Mouse (Mus musculus): ENCODE measurements around the gene Fam161b.

Fam161b gene

DNA sequence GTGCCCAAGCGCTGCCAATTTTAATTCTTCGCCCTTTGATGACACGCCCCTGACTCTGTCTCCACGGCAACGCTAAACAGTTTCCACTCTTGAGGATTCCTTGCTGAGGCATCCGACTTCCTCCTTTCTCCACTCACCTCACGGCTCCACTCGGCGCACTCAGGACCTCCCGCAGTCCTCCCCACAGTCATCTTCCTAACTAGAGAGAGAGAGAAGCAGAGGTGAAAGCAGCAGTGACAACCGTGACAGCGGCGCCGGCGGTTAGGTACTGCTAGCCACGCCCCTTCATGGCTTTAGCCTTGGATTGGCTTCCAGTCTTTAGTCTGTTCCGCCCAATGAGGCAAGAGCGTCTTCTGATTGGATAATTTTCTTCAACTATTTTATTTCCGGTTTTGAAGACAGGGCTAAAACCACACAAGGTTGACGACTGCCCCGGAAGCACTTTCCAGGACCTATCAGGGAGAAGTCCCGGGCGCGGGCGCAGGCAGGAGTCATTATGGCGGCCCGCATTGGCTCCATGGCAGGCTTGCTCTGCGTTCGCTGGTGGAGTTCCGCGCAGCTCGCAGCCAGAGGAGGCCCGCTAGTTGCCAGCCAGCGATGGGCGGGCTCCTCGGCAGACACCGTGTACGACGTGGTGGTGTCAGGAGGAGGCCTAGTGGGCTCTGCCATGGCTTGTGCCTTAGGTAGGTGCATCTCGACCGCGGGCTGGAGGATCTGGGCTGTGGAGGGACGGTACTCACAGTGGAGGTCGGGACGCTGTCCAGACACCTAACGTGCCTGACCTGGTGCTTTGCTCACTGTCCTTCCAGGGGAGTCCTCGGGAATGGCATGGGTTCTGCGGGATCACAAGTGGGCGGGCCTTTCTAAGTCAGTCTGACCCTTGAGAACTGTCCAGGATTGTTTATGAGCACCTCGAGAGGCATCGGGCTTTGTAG, at the start of gene Fam161b, which contains the start of gene Coq6:
Fam161b (minus strand) TSS at position 279 of the 935 bp plus-strand sequence.
Coq6 (plus strand) TSS at position 103 of the 935 bp plus-strand sequence.
- ATAC-seq (ENCODE audit: low TSS enrichment): peak; percentile 98

- peak; percentile 95 for ATAC-seq (ENCODE audit: low TSS enrichment)
Observed at GRCm38 (mm10) chr12:84408819-84409507, 47.3 kb upstream of the Fam161b start, which contains the start of the genes Entpd5 and Bbof1. TSS of gene Entpd5 (minus strand) at chr12:84409029. TSS of gene Bbof1 (plus strand) at chr12:84409071.

DNA sequence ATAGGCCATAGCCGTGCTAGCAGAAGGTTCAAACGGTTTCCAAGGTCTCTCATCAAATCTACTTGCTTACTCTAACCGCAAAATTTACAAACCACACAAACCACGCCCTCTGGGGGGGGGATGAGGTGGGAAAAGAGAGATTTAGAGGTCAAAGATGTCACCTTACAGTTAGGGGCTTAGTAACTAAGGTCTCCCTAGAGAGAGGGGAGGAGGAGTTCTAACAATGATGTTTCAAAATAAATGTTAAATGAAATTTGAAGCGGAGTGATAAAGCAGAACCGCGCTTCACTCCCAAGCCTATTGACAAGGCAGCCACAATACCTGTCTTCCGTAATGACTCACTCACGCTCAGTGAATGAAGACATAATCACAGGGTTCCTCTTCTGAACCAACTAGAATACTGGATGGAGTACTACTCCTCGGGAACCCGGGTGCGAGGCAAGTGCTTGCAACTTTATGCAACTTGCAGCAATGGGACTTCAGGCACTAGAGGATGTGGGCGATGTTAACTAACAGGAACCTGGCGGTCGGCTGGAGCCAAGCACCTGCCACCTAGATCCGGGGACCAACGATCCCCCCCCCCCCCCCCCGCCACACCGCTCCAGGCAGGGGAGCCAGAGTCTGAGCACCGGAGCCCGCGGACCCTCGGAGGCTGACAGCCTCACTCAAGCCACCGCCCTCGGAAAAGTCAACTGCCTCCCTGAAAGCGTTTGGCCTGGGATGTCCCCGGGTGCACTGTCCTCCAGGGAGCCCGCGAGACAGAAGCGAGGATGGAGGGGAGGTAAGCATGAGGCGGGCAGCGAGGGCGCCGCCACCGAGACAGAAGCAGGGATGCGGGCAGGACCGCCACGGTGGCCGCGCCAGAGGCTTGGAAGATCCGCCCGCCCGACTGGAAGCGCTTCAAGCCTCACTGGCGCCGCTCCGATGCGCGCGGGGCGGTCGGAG, 46.5 kb upstream of the Fam161b start:
- ATAC-seq (ENCODE audit: low TSS enrichment): peak; percentile 72

DNA sequence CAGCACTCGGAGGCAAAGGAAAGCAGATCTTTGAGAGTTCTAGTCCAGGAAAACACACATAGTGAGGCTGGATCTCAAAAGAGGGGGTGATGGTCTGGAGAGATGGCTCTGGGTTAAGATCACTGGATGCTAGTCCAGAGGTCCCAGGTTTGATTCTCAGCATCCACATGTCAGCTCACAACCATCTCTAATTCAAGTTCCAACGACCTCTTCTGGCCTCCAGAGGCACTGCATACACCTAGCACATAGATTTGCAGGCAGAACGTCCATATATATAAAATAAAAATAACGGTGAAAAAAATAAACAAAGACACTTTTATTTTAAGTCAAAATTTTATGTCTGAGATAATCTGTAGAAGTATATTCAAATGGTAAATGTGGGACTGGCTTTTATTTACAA, 45.6 kb upstream of the Fam161b start:
- no peak for ATAC-seq (ENCODE audit: low TSS enrichment)

- no peak for ATAC-seq (ENCODE audit: low TSS enrichment)
Observed at GRCm38 (mm10) chr12:84404541-84404940, 42.9 kb upstream of the Fam161b start.

DNA sequence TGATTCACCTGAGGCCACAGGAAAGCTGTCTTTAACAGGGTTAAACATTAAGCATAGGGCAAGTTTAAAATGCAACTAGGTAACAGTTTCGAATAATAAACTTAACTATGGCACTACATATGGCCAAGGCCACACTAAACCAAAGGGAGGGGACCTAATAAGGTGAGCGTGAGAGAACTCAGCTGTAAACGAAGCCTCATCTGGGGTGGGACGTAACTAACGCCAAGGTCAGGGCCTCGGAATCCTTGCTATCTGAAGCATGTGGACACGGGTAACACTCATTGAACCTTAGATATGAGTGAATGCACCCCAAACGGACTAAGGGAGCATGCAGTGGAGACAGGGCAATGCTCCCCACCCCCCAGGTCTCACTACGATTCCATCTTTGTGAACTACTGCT, 41.3 kb upstream of the Fam161b start:
- no peak for ATAC-seq (ENCODE audit: low TSS enrichment)

DNA sequence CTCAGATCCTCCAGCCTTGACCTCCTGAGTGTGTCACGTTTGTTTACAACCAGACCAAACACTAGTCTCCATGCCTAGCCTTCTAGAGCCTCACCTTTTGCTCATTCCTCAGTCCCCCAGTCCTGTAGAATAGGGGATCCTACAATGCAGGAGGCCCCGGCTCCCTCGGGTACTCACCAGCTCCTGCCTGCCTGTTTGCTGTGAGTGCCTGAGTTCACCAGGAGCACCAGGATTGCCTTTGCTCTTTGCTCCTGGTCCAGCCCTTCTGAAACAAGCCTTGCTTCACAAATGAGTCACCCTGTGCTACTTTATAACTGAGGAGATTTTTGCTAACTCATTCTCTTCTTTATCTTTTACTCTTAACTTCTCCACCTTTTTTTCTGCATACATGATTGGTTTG, 39.0 kb upstream of the Fam161b start:
- ATAC-seq (ENCODE audit: low TSS enrichment): no peak

GRCm38 (mm10) chr12:84400068-84400467, 38.4 kb upstream of the Fam161b start:
- ATAC-seq (ENCODE audit: low TSS enrichment): no peak

GRCm38 (mm10) chr12:84399663-84400062, 38.0 kb upstream of the Fam161b start:
- ATAC-seq (ENCODE audit: low TSS enrichment): no peak

GRCm38 (mm10) chr12:84399135-84399534, 37.5 kb upstream of the Fam161b start:
- ATAC-seq (ENCODE audit: low TSS enrichment): no peak

- no peak for ATAC-seq (ENCODE audit: low TSS enrichment)
Observed at GRCm38 (mm10) chr12:84398629-84399028, 37.0 kb upstream of the Fam161b start.

GRCm38 (mm10) chr12:84397685-84398084, 36.1 kb upstream of the Fam161b start:
- ATAC-seq (ENCODE audit: low TSS enrichment): no peak

DNA sequence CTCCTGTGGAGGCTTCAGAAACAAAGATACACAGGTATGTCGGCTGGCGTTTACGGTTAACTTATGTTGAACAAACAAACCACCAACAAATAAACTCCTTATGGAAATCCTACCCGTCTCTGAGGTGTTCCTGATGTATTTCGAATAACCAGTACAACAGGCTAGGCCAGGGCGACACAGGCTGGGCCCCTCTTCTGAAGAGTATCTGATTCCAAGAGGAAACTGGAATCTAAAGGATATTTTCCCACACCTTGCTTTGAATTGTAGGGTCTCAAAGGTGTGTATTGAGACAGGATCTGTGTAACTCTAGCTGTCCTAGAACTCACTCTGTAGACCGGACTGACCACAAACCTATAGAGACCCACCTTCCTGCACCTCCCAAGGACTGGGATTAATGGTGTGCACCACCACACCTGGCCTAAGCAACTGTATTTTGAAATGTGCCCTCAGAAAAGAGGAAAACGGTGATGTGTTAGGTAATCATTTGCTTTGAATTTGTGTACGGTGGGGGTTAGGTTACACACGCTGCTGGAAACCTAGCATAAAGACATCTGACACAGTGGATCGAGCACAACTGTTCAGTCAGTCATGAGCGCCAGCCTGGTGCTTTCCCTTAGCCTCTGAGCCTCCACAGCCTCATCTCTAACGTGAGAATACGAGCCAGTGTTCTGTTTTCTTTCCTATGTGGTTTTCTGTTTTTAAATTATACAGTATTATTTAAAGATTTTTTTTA, 35.5 kb upstream of the Fam161b start:
- ATAC-seq (ENCODE audit: low TSS enrichment): no peak

DNA sequence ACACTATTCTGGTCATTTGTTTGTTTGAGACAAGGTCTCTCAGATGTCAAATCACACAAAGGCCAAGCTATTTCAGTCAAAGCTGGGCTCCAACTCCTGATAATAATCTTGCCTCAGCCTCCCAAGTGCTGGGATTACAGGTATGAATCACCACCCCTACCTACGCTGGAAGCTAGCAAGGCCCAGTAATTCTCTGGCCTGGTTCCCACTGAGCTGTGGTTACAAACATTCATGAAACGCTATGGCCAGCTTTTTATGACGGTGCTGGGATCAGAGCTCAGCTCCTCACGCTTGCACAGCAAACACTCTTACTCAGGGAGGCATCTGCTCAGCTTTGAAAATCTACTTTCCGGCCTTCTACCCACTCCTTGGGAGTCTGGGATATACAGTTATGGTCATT, 32.2 kb upstream of the Fam161b start:
- ATAC-seq (ENCODE audit: low TSS enrichment): no peak

- no peak for ATAC-seq (ENCODE audit: low TSS enrichment)
Observed at GRCm38 (mm10) chr12:84392681-84393080, 31.0 kb upstream of the Fam161b start.

DNA sequence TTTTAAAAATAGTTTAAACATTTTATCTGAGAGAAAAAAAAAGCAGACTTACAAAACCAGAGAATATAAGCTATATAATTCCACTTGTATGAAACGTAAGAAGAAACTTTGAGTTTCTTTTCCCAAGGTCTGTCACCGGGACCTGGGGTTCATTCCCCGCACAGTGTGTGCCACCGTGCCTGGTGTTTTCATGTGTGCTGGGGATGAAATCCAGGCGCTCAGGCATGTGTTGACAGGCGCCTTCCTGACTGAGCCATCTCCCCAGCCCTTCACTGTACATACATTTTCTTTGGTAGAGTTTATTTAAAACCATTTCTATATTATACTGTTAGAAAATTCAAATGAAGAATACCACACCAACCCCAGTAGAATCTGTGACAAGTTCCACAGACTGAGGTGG, 28.7 kb upstream of the Fam161b start:
- no peak for ATAC-seq (ENCODE audit: low TSS enrichment)

- ATAC-seq (ENCODE audit: low TSS enrichment): no peak
Observed at GRCm38 (mm10) chr12:84388774-84389400, 27.3 kb upstream of the Fam161b start.

GRCm38 (mm10) chr12:84388097-84388496, 26.5 kb upstream of the Fam161b start:
- no peak for ATAC-seq (ENCODE audit: low TSS enrichment)

- peak; percentile 20; the same call in 1 of the 2 replicates for ATAC-seq (ENCODE audit: low TSS enrichment)
Observed at GRCm38 (mm10) chr12:84385408-84385807, 23.8 kb upstream of the Fam161b start.

DNA sequence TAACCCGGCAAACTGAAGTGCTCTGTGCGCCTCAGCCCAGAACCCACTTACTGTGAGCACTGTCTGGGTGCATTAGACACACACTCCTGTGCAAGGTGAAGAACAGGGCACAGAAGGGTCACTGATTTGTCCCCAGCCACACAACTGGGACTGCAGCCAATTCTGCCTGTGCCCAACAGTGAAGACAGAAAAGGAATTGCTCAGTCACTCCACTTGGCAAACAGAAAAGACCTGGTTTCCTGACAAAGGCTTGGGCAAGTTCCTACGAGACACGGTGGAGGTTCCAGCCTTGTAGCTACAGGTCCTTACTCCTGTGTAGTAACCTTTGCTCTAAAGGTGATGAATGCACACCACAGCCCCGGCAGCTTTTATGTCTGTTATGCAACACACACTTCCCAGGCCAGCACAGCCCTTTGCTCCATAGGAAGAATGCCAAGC, 23.0 kb upstream of the Fam161b start:
- ATAC-seq (ENCODE audit: low TSS enrichment): peak; percentile 27; the same call in 1 of the 2 replicates

Data from frontal cortex, adult (tissue).